Mouse (Mus musculus): ENCODE measurements around the gene Arfgap1. TPM values are rescaled to one million over a fixed set of nuclear protein-coding genes. Genes with fewer than 3 reads are reported as not detected.

Arfgap1 gene
- polyA plus RNA-seq, 1 experiment from 2014 or later = 77.0 TPM

DNA sequence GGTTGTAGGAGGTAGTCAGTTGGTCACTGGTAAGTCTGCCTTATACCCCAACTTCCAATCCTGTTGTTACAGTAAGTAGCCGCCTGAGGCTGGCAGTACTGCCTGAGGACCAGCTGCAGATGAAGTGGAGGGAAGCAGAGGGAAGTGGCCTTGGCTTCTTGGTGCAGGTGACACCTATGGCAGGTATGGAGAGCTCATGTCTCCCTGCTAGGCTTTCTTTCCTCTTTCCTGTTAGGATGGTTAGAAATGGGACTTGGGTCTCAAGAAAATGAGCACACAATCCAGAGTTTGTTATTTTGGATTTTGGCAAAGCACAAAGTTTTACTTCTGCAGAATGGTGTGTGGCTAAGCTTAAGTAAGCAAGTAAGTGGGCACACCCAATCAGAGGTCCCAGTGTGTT lies 21.9 kb downstream of the Arfgap1 start:
- Histone ChIP-seq H3K36me3 (ENCODE audit: control insufficient read depth, insufficient read depth, low read length) (no peaks in the 10 kb centered on the region), H3K4me2 (ENCODE audit: low read length) (no peak overlapping the region), H3K9me3 (ENCODE audit: control insufficient read depth, low read length) (no peaks in the 10 kb centered on the region), H3K4me3 (ENCODE audit: low read depth, low read length) (no peak overlapping the region), H3K27me3 (replicated peaks; ENCODE audit: control insufficient read depth, insufficient read depth, low read length) (no peaks in the 10 kb centered on the region), H3K9ac (ENCODE audit: low read length) (no peak overlapping the region), H3K4me1 (replicated peaks; ENCODE audit: control insufficient read depth, insufficient read depth, low read length) (no peaks in the 10 kb centered on the region), H3K27ac (ENCODE audit: low read depth) (no peak overlapping the region)
- ATAC-seq (replicated peaks; ENCODE audit: low FRiP score, low TSS enrichment, low read depth) (no peak), DNase-seq (ENCODE audit: low spot score) (no peak)
- WGBS = 67% methylated on average over 1 of the region's 1 CpGs

DNA sequence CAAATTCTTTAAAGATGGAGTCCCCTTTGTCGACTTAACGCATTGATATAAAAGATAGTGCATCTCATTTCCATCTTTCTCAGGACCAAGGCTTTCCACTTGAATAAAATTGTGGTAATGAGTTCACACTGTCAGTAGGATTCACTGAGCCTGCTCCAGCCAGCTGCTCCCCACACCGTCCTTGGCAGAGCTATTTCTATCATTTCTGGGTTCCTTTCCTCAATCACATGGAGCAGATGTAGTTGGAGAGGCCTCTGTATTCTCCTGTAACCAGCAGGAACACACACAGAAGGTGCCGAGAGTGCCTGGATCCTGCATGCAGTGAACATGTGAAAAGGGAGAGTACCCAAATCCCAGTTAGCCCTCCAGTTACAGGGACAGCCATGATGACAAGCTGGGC lies 23.3 kb downstream of the Arfgap1 start:
- H3K27ac ChIP-seq (ENCODE audit: low read depth) = no peak overlapping the region
- DNase-seq (ENCODE audit: low spot score) (no peak), ATAC-seq (replicated peaks; ENCODE audit: low FRiP score, low TSS enrichment, low read depth) (no peak)
- no peak overlapping the region for H3K9ac ChIP-seq (ENCODE audit: low read length)
- H3K36me3 ChIP-seq (ENCODE audit: control insufficient read depth, insufficient read depth, low read length) = no peaks in the 10 kb centered on the region
- H3K27me3 ChIP-seq (replicated peaks; ENCODE audit: control insufficient read depth, insufficient read depth, low read length) = no peaks in the 10 kb centered on the region
- WGBS = 81% methylated on average over 4 of the region's 4 CpGs
- H3K9me3 ChIP-seq (ENCODE audit: control insufficient read depth, low read length) = no peaks in the 10 kb centered on the region
- H3K4me1 ChIP-seq (replicated peaks; ENCODE audit: control insufficient read depth, insufficient read depth, low read length) = no peaks in the 10 kb centered on the region
- no peak overlapping the region for H3K4me2 ChIP-seq (ENCODE audit: low read length)
- no peak overlapping the region for H3K4me3 ChIP-seq (ENCODE audit: low read depth, low read length)

DNA sequence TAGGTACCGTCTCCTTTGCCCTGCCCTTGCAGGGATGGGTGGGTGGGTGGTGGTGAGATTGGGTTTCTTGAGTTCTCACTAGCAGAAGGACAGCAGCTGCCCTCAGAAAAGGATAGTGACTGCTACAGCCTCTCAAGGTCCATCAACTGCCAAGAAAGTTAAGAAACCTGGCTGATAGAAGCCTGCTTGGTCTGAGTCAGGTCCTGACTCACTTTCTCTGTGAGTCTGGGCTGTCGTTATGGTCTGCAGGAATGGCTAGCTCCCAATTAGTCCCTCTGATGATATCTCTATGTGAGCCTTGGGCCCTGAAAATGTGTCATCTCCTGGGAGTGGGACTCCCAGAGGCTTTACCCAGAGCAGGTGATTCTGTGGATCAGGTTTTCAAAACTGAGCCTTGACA lies 27.3 kb downstream of the Arfgap1 start:
- Histone ChIP-seq H3K9ac (ENCODE audit: low read length) (no peak overlapping the region), H3K27ac (ENCODE audit: low read depth) (no peak overlapping the region), H3K4me2 (ENCODE audit: low read length) (no peak overlapping the region), H3K4me1 (replicated peaks; ENCODE audit: control insufficient read depth, insufficient read depth, low read length) (no peaks in the 10 kb centered on the region), H3K4me3 (ENCODE audit: low read depth, low read length) (no peak overlapping the region), H3K27me3 (replicated peaks; ENCODE audit: control insufficient read depth, insufficient read depth, low read length) (no peaks in the 10 kb centered on the region), H3K36me3 (ENCODE audit: control insufficient read depth, insufficient read depth, low read length) (no peaks in the 10 kb centered on the region), H3K9me3 (ENCODE audit: control insufficient read depth, low read length) (no peaks in the 10 kb centered on the region)
- DNase-seq (ENCODE audit: low spot score) (no peak), ATAC-seq (replicated peaks; ENCODE audit: low FRiP score, low TSS enrichment, low read depth) (no peak)
- 63% methylated on average over 2 of the region's 2 CpGs for WGBS

DNA sequence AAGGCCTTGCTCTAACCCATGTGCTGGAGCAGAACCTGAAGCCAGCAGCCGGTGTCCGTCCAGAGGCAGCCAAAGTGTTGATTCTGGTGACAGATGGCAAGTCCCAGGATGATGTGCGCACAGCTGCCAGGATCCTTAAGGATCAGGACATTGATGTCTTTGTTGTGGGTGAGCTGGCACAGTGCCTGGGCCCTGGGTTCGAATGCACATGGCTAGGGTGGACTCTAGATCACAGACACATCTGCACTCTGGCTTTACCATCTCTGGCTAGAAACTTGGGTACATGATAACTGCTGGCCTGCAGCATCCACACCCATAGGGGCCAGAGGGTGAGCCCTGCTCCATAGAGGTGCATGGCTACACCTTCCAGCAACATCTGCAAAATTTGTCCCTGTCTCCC lies 28.4 kb downstream of the Arfgap1 start:
- H3K27me3 ChIP-seq (replicated peaks; ENCODE audit: control insufficient read depth, insufficient read depth, low read length) = no peaks in the 10 kb centered on the region
- no peaks in the 10 kb centered on the region for H3K4me1 ChIP-seq (replicated peaks; ENCODE audit: control insufficient read depth, insufficient read depth, low read length)
- H3K9ac ChIP-seq (ENCODE audit: low read length) = no peak overlapping the region
- no peak overlapping the region for H3K4me2 ChIP-seq (ENCODE audit: low read length)
- no peaks in the 10 kb centered on the region for H3K36me3 ChIP-seq (ENCODE audit: control insufficient read depth, insufficient read depth, low read length)
- no peak overlapping the region for H3K27ac ChIP-seq (ENCODE audit: low read depth)
- ATAC-seq (replicated peaks; ENCODE audit: low FRiP score, low TSS enrichment, low read depth) = no peak
- H3K9me3 ChIP-seq (ENCODE audit: control insufficient read depth, low read length) = no peaks in the 10 kb centered on the region
- no peak overlapping the region for H3K4me3 ChIP-seq (ENCODE audit: low read depth, low read length)
- no peak for DNase-seq (ENCODE audit: low spot score)
- WGBS = 80% methylated on average over 4 of the region's 4 CpGs

DNA sequence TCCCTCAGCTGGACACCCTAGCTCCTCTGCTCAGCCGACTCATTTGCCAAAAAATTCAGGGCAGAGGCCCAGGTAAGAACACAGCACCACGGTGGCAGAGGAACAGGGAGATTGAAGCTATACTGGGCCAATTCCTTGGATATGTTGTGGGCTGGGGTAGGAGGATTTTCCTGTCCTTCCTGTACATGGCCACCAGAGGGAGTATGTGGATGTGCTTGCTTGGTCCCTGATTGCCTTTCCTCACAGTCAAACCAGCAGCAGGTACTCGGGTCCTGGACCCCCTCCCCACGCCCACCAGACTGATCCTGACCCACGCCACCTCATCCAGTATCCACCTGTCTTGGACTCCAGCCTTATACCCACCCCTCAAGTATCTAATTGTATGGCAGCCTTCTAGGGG lies 29.4 kb downstream of the Arfgap1 start:
- H3K9me3 ChIP-seq (ENCODE audit: control insufficient read depth, low read length) = no peaks in the 10 kb centered on the region
- no peaks in the 10 kb centered on the region for H3K4me1 ChIP-seq (replicated peaks; ENCODE audit: control insufficient read depth, insufficient read depth, low read length)
- no peak for DNase-seq (ENCODE audit: low spot score)

DNA sequence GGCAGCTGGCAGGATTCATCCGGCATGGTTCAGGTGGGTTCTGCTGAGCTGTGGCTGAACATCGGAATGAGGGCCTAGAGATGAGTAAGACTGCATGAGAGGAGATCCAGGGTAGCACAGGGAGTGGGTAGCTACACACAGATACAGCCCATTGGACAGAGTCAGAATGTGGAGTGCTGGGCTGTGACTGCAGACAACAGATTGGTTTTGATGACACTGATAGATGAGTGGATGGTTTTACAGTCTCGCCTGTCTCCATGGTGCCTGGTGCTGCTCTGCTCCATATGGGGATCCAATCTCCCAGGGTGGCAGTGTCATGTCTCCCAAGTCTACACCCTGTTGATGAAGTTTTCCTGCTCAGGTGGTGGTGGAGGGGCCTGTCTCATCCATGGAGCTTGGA lies 29.9 kb downstream of the Arfgap1 start:
- H3K9me3 ChIP-seq (ENCODE audit: control insufficient read depth, low read length) = no peaks in the 10 kb centered on the region
- ATAC-seq (replicated peaks; ENCODE audit: low FRiP score, low TSS enrichment, low read depth) (peak; percentile 30; the same call in 1 of the 2 replicates), DNase-seq (ENCODE audit: low spot score) (no peak)
- no peaks in the 10 kb centered on the region for H3K36me3 ChIP-seq (ENCODE audit: control insufficient read depth, insufficient read depth, low read length)
- H3K27ac ChIP-seq (ENCODE audit: low read depth) = no peak overlapping the region
- no peak overlapping the region for H3K4me2 ChIP-seq (ENCODE audit: low read length)
- no peaks in the 10 kb centered on the region for H3K27me3 ChIP-seq (replicated peaks; ENCODE audit: control insufficient read depth, insufficient read depth, low read length)
- H3K9ac ChIP-seq (ENCODE audit: low read length) = no peak overlapping the region
- H3K4me3 ChIP-seq (ENCODE audit: low read depth, low read length) = no peak overlapping the region
- WGBS = 62% methylated on average over 3 of the region's 3 CpGs
- no peaks in the 10 kb centered on the region for H3K4me1 ChIP-seq (replicated peaks; ENCODE audit: control insufficient read depth, insufficient read depth, low read length)

More for the DNA sequence above, 29.4 kb downstream of the Arfgap1 start:
- no peak overlapping the region for H3K4me2 ChIP-seq (ENCODE audit: low read length)
- H3K4me3 ChIP-seq (ENCODE audit: low read depth, low read length) = no peak overlapping the region
- H3K27ac ChIP-seq (ENCODE audit: low read depth) = no peak overlapping the region
- WGBS = 9% methylated on average over 5 of the region's 5 CpGs
- H3K36me3 ChIP-seq (ENCODE audit: control insufficient read depth, insufficient read depth, low read length) = no peaks in the 10 kb centered on the region
- peak; percentile 28; the same call in 1 of the 2 replicates for ATAC-seq (replicated peaks; ENCODE audit: low FRiP score, low TSS enrichment, low read depth)
- H3K27me3 ChIP-seq (replicated peaks; ENCODE audit: control insufficient read depth, insufficient read depth, low read length) = no peaks in the 10 kb centered on the region
- no peak overlapping the region for H3K9ac ChIP-seq (ENCODE audit: low read length)

DNA sequence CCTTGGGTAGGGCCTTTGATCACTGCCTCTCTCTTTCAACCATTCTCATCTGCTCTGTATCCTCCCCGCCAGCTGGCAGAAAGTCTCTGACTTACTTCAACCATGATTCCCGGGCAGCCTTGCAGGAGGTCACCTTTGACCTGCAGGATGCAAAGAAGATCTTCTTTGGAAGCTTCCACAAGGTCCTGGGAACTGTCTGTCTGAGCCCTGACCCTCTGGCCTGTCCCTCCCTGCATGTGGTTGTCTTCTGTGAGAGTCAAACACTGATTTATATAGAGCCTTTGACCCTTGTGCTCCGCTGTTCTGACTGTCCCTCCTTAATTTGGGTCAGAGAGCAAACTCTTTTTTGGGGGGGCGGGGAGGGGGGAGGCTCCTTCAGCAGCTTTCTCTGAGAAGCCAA lies 40.0 kb downstream of the Arfgap1 start:
- no peak for ATAC-seq (replicated peaks; ENCODE audit: low FRiP score, low TSS enrichment, low read depth)

DNA sequence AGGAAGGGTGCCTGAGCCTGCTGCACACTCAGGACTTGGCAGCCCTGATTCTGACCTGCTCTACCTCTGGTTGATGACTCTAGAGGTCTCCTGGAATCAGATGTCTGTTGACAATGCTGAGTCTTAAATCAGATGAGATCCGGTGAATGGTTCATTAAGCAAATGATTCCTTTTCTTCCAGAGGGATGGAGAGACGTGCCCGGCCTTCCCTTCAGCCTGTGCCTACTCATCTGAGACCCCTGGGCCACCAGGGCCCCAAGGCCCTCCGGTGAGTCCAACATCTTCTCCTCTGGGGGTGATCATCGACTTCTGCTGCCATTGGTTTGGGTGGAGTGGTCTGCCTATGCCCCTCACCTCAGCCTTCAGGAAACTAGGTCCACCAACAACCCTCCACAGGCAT lies 41.3 kb downstream of the Arfgap1 start:
- WGBS = 83% methylated on average over 5 of the region's 5 CpGs
- no peaks in the 10 kb centered on the region for H3K27me3 ChIP-seq (replicated peaks; ENCODE audit: control insufficient read depth, insufficient read depth, low read length)
- H3K9ac ChIP-seq (ENCODE audit: low read length) = no peak overlapping the region
- ATAC-seq (replicated peaks; ENCODE audit: low FRiP score, low TSS enrichment, low read depth) = no peak
- no peak for DNase-seq (ENCODE audit: low spot score)
- no peak overlapping the region for H3K4me3 ChIP-seq (ENCODE audit: low read depth, low read length)
- no peaks in the 10 kb centered on the region for H3K36me3 ChIP-seq (ENCODE audit: control insufficient read depth, insufficient read depth, low read length)
- no peaks in the 10 kb centered on the region for H3K4me1 ChIP-seq (replicated peaks; ENCODE audit: control insufficient read depth, insufficient read depth, low read length)
- no peak overlapping the region for H3K27ac ChIP-seq (ENCODE audit: low read depth)
- H3K4me2 ChIP-seq (ENCODE audit: low read length) = no peak overlapping the region
- no peaks in the 10 kb centered on the region for H3K9me3 ChIP-seq (ENCODE audit: control insufficient read depth, low read length)

More for the DNA sequence above, 40.0 kb downstream of the Arfgap1 start:
- DNase-seq (ENCODE audit: low spot score) = no peak
- Histone ChIP-seq H3K36me3 (ENCODE audit: control insufficient read depth, insufficient read depth, low read length) (no peaks in the 10 kb centered on the region), H3K4me2 (ENCODE audit: low read length) (no peak overlapping the region), H3K27ac (ENCODE audit: low read depth) (no peak overlapping the region), H3K4me1 (replicated peaks; ENCODE audit: control insufficient read depth, insufficient read depth, low read length) (no peaks in the 10 kb centered on the region), H3K9ac (ENCODE audit: low read length) (no peak overlapping the region), H3K9me3 (ENCODE audit: control insufficient read depth, low read length) (no peaks in the 10 kb centered on the region), H3K27me3 (replicated peaks; ENCODE audit: control insufficient read depth, insufficient read depth, low read length) (no peaks in the 10 kb centered on the region), H3K4me3 (ENCODE audit: low read depth, low read length) (no peak overlapping the region)
- WGBS = 39% methylated on average over 4 of the region's 4 CpGs

DNA sequence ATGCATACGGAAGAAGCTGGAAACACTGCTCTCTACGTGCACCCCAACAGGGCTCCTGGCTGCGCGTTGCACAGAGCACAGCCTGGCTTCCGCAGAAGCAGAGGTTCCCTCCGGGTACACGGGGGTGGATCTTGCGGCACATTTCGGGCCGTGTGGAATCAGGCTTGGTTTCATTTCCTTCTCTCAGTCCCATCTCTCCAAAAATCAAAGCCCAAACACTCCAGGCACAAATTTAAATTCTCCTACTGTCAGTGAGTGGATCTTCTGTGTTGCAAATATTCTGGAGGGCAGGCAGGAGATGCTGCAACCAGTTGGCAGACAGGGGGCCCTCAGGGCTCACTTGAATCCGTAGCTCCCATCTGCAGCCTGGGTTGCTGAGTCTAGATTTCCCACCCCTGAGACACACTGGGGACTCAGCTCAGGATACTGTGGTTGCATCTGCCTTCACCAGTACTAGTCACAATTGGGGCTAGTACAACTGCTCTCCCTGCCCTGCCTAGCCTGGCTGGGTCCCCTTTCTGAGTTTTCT lies 64.4 kb downstream of the Arfgap1 start:
- Histone ChIP-seq H3K4me2 (ENCODE audit: low read length) (no peak overlapping the region), H3K4me1 (replicated peaks; ENCODE audit: control insufficient read depth, insufficient read depth, low read length) (no peaks in the 10 kb centered on the region), H3K4me3 (ENCODE audit: low read depth, low read length) (no peak overlapping the region), H3K27ac (ENCODE audit: low read depth) (no peak overlapping the region), H3K36me3 (ENCODE audit: control insufficient read depth, insufficient read depth, low read length) (no peaks in the 10 kb centered on the region), H3K27me3 (replicated peaks; ENCODE audit: control insufficient read depth, insufficient read depth, low read length) (peaks cover 2% of the 10 kb centered on the region; the same call in 1 of the 2 replicates), H3K9ac (ENCODE audit: low read length) (no peak overlapping the region), H3K9me3 (ENCODE audit: control insufficient read depth, low read length) (no peaks in the 10 kb centered on the region)
- DNase-seq (ENCODE audit: low spot score) = no peak
- ATAC-seq (replicated peaks; ENCODE audit: low FRiP score, low TSS enrichment, low read depth) = no peak
- 75% methylated on average over 11 of the region's 11 CpGs for WGBS

All from intestine, embryonic 14.5 days (tissue).